Mouse (Mus musculus) gastrocnemius, adult 18-20 months (tissue): ENCODE results near the gene Elf1. TPM values are rescaled to one million over a fixed set of nuclear protein-coding genes. Genes with fewer than 3 reads are reported as not detected.
"Not testable (repeated sequence)": the region's sequence is repeated elsewhere in the genome, so short reads cannot be mapped to it uniquely, and the experiment has no call there.

ENCODE experiments used
- DNase-seq: peaks from one replicate; pipeline ENCODE4 v3.0.0; 2021; ENCODE audit warnings: low spot score
- total RNA-seq, 2 experiments: library from RNA; stranded (reverse); gene quantifications; 2 replicates each; pipeline ENCODE4 v1.2.3; 2021

Gene Elf1
- total RNA-seq, 2 experiments from 2014 or later: 3.8 to 6.4 TPM

- DNase-seq: no peak
Measured at GRCm38 (mm10) chr14:79520612-79521011, 39.6 kb downstream of the Elf1 start.

GRCm38 (mm10) chr14:79521056-79521455, 40.1 kb downstream of the Elf1 start:
- DNase-seq: no peak

GRCm38 (mm10) chr14:79521471-79522117, 40.6 kb downstream of the Elf1 start:
- DNase-seq: no peak

- no peak for DNase-seq
Measured at GRCm38 (mm10) chr14:79522387-79522786, 41.4 kb downstream of the Elf1 start.

- DNase-seq: not testable (repeated sequence)
Measured at GRCm38 (mm10) chr14:79526106-79526505, 45.1 kb downstream of the Elf1 start.

- no peak for DNase-seq
Measured at GRCm38 (mm10) chr14:79527704-79528103, 46.7 kb downstream of the Elf1 start.

GRCm38 (mm10) chr14:79529581-79530554, 48.9 kb downstream of the Elf1 start:
- no peak for DNase-seq

GRCm38 (mm10) chr14:79530761-79531160, 49.8 kb downstream of the Elf1 start:
- DNase-seq: no peak

GRCm38 (mm10) chr14:79532036-79532776, 51.2 kb downstream of the Elf1 start:
- no peak for DNase-seq

GRCm38 (mm10) chr14:79533350-79533749, 52.4 kb downstream of the Elf1 start:
- DNase-seq: no peak

- DNase-seq: no peak
Measured at GRCm38 (mm10) chr14:79534206-79534605, 53.2 kb downstream of the Elf1 start.

- not testable (repeated sequence) for DNase-seq
Measured at GRCm38 (mm10) chr14:79534656-79535055, 53.7 kb downstream of the Elf1 start.

GRCm38 (mm10) chr14:79535318-79535717, 54.3 kb downstream of the Elf1 start:
- DNase-seq: no peak

GRCm38 (mm10) chr14:79536011-79536410, 55.0 kb downstream of the Elf1 start:
- no peak for DNase-seq

GRCm38 (mm10) chr14:79536837-79537236, 55.8 kb downstream of the Elf1 start:
- no peak for DNase-seq

GRCm38 (mm10) chr14:79537463-79537862, 56.5 kb downstream of the Elf1 start:
- DNase-seq: no peak

- no peak for DNase-seq
Measured at GRCm38 (mm10) chr14:79537921-79538320, 56.9 kb downstream of the Elf1 start.

GRCm38 (mm10) chr14:79541606-79542005, 60.6 kb downstream of the Elf1 start:
- DNase-seq: no peak

GRCm38 (mm10) chr14:79549343-79549742, 68.3 kb downstream of the Elf1 start:
- DNase-seq: peak; percentile 52

- no peak for DNase-seq
Measured at GRCm38 (mm10) chr14:79551929-79552328, 70.9 kb downstream of the Elf1 start.

GRCm38 (mm10) chr14:79552854-79553253, 71.9 kb downstream of the Elf1 start:
- DNase-seq: no peak

- DNase-seq: no peak
Measured at GRCm38 (mm10) chr14:79557796-79558195, 76.8 kb downstream of the Elf1 start.
